Mouse (Mus musculus) brain, adult 2 months (tissue): ENCODE measurements at regions not wholly inside any gene's neighbourhood (a gene's known extent, or its start where the extent isn't known, plus 50 kb on each side); places are given as distances from the start of the nearest gene placed in this dataset.

ENCODE experiments used
- DNase-seq: peaks from one replicate; pipeline ENCODE4 v3.0.0; 2011; ENCODE audit warnings: low read depth, low spot score

DNA sequence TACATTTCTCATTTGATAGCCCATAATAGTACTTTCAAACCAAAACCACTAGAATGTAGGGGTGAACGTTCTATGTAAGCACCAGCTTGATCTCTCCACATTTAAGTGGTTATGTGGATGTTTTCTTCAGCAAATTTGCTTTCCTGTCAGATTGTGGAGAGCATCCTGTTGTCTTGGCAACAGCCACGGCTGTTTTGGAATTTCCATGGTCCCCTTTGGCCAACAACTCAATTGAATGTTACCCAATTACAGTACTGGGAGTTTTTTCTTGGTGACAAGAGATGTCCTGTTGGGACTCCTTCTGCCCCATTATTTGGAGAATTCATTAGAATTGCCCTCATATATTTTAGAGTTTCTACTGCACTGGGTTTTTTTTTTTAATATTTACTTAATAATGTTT is 503.2 kb downstream of the Ndufa4 start:
- peak; percentile 2 for DNase-seq

DNA sequence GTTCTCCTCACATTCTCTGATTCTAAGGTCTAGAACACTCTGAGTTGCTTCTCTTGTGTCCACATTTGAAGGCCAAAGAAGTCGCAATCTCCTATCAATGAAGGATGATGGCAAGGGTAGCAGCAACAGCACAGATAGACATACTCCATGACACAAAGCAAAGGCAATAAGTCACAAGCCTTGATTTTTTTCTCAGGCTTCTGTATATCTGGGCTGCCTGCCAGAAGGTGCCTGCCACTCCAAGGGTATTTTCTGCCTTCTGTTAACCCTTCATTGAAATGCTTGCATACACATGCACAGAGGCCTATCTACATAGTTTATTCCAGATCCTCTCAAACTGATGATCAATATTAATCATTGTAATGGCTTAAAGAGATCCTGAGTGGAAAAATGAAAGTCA is 548.2 kb downstream of the Ndufa4 start:
- DNase-seq = no peak

DNA sequence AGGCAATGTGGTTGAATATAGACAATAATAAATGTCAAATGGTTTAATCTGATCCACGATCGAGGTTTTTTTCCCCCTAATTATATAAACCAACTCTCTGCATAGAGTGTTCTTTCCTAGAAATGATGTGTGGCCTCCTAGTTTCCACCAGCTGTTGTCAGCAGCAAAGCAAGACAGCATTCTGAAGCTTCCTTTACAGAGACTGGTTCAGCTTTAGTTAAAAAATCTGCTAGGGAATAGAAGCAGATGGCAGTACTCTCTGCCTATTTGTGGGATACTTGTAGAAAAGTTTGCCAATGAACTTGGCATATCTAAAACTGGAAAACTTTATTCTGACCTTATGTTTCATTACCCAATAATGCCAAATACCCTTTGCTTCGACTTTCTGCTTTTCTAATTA is 553.7 kb downstream of the Ndufa4 start:
- DNase-seq = peak; percentile 48

DNA sequence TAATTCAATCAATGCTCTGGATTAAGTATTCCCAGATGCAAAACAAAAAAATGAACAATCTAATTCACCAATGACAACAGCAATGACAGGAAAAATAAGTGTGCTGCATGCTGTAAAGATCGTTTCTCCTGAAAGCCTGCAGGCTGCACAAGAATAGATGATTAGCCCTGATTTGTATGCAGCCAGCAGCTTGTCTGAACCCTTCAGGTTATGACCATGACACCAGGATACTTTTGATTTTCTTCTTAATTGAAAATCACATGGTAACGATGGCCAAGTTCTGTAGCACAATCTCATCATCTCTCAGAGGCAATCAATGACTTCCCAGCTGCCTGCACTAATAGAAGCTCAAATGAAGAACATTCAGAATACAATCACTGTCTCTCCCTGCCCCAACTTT is 573.2 kb downstream of the Ndufa4 start:
- no peak for DNase-seq

DNA sequence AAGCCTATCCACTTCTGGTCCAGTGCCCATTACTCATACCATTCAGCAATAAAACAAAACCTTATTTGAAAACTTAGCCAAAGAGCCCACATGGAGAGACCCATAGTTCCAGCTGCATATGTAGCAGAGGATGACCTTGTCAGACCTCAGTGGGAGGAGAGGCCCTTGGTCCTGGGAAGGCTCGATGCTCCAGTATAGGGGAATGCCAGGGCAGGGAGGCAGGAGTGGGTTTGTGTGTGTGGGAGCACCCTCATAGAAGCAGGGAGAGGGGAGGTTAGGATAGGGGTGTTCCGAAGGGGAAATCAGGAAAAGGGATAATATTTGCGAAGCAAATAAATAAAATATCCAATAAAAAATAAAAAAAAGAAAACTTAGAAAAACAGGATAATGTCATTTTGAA is 593.6 kb downstream of the Ndufa4 start:
- no peak for DNase-seq

DNA sequence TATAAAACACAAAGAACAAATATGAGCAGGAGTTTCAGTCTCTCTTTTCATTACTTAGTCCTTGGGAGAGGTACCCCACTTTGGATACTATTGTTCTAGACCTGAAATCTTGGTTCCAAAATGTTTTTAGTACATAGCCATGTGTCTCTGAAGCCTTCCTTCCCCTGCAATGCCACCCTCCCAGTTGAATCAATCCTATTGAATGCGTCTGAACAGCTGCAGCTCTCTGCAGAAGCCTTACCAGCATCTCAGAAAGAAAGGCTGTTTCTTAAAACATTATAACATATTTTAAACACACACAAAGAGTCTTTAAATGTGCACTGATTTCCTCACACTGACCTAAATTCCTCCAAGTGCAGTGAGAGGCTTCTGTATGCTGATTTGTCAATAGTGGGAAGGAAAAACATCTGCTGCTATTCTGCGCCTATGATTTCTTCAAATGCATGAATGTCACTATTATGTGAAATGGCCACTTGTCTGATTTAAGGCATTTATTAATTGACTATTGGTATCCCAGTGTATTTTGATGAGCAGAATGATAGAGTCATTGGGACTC is 601.2 kb downstream of the Ndufa4 start:
- peak; percentile 43 for DNase-seq

DNA sequence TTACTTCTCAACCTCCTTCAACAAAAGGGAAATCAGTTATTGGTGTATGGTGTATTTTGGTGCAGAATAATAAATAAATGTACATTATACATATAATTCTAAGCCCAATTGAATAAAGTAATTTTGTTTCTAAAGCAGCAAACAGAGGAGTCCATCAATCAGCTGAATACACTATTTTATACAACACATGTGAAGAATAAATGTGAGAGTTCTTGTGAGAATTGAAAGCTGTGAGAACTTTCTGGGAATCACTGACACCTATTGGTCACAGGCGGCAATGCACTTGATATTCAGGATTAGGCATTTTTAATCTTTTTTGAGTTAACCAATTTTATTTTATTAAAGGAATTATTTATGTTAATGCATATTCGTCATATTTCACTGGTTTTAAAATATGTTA is 623.3 kb downstream of the Ndufa4 start:
- peak; percentile 50 for DNase-seq

DNA sequence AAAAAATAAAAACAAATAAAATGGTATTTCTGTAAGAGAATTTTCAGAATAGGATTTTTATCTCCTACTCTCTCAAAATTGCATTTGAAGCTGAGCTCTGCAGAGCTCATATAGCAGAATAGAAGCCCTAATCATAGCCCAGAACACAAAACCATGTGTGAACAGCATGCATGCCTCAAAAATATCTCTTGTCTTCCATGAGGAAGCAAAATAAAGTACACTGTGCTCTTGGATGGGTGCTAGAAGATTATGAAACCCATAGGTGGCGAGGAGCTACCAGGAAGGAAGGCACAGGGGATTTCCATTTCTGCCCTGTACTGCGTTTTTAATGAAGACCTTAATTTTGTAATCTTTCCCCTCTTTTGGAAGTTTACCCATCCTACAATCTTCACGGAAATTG is 632.1 kb downstream of the Ndufa4 start:
- peak; percentile 33 for DNase-seq
